Mouse (Mus musculus) liver, adult 2 months (tissue): ENCODE results near the gene Ankrd13d.

Experiments
- CTCF ChIP-seq: fragments of 200-500 bp; IDR thresholded peaks from 2 replicates; pipeline ENCODE4 v1.5.1; 2011; ENCODE audit warnings: low read depth, low read length, control low read depth
- POLR2A ChIP-seq: fragments of 200-500 bp; IDR thresholded peaks from 2 replicates; pipeline ENCODE4 v1.6.1; 2011; ENCODE audit warnings: low read length, control low read depth; ENCODE audit not compliant: insufficient read depth; ENCODE audit errors: extremely low read depth

GRCm38 (mm10) chr19:4220416-4220815 lies 62.5 kb downstream of the Ankrd13d start:
- no peak for TF ChIP-seq CTCF
- no peak for TF ChIP-seq POLR2A
